In genomic region chr13:40842141-40842540, GRCm38 (mm10) we compare ENCODE assay signal across 16 mouse cellular contexts.
"Had no signal": no experiment of that assay in that cellular context is flagged by ENCODE, and none has a peak within 500 bp of the region (broad histone marks: within the 10 kb centered on the region; RNA-seq: fewer than 3 reads in every experiment).

No protein-coding gene starts in this region.

- ATAC-seq: lung, postnatal 0 days had no signal

- DNase-seq: kidney, adult 18-20 months; kidney, postnatal 10 days; kidney, postnatal 4 days; left cerebral cortex, postnatal 4 days; lung, adult 18-20 months; lung, postnatal 4 days; midbrain, embryonic 14.5 days; right cerebral cortex, adult 18-20 months; right cerebral cortex, postnatal 25 days had no signal

- H3K9me3 ChIP-seq: intestine, embryonic 15.5 days; limb, embryonic 13.5 days; midbrain, embryonic 10.5 days; neural tube, embryonic 15.5 days had no signal

- H3K27ac ChIP-seq: layer of hippocampus, adult 2 months; limb, embryonic 13.5 days; midbrain, embryonic 10.5 days; neural tube, embryonic 15.5 days had no signal

- H3K36me3 ChIP-seq: intestine, embryonic 15.5 days; limb, embryonic 13.5 days; midbrain, embryonic 10.5 days; neural tube, embryonic 15.5 days had no signal

- H3K4me3 ChIP-seq: intestine, embryonic 15.5 days; layer of hippocampus, adult 2 months; limb, embryonic 13.5 days; midbrain, embryonic 10.5 days; myocyte; neural tube, embryonic 15.5 days had no signal

- H3K9ac ChIP-seq: intestine, embryonic 15.5 days; limb, embryonic 13.5 days; neural tube, embryonic 15.5 days had no signal

- H3K4me1 ChIP-seq: intestine, embryonic 15.5 days; limb, embryonic 13.5 days; midbrain, embryonic 10.5 days; neural tube, embryonic 15.5 days had no signal

- H3K4me2 ChIP-seq: intestine, embryonic 15.5 days; limb, embryonic 13.5 days; neural tube, embryonic 15.5 days had no signal

- H3K27me3 ChIP-seq: intestine, embryonic 15.5 days; limb, embryonic 13.5 days; neural tube, embryonic 15.5 days had no signal
